Mouse (Mus musculus) heart, postnatal 4 days (tissue): ENCODE measurements around the gene Hrh2. TPM values are rescaled to one million over a fixed set of nuclear protein-coding genes. Genes with fewer than 3 reads are reported as not detected.

Source experiments
- DNase-seq: peaks from one replicate; pipeline ENCODE4 v3.0.0; 2021
- total RNA-seq, 2 experiments: library from RNA; stranded (reverse); gene quantifications; 2 replicates each; pipeline ENCODE4 v1.2.3; 2021

Gene Hrh2
- total RNA-seq, 2 experiments from 2014 or later = 0.11 to 0.12 TPM

- no peak for DNase-seq
Measured at GRCm38 (mm10) chr13:54269087-54269486, 77.2 kb downstream of the Hrh2 start.

GRCm38 (mm10) chr13:54269628-54270027, 77.7 kb downstream of the Hrh2 start:
- DNase-seq = no peak

GRCm38 (mm10) chr13:54272076-54272475, 80.1 kb downstream of the Hrh2 start:
- no peak for DNase-seq

GRCm38 (mm10) chr13:54277406-54277805, 85.5 kb downstream of the Hrh2 start:
- DNase-seq = no peak

GRCm38 (mm10) chr13:54280366-54280765, 88.4 kb downstream of the Hrh2 start:
- DNase-seq = no peak

- no peak for DNase-seq
Measured at GRCm38 (mm10) chr13:54281149-54281548, 89.2 kb downstream of the Hrh2 start.

GRCm38 (mm10) chr13:54281623-54282022, 89.7 kb downstream of the Hrh2 start:
- no peak for DNase-seq

GRCm38 (mm10) chr13:54282149-54282860, 90.4 kb downstream of the Hrh2 start:
- DNase-seq = no peak

GRCm38 (mm10) chr13:54282861-54283206, 90.9 kb downstream of the Hrh2 start:
- no peak for DNase-seq

Other genes with a start within 250 kb of the Hrh2 start
- under 1 TPM; 0.16 to 0.33 TPM for gene Drd1, start 136.4 kb upstream of the Hrh2 start, total RNA-seq
- gene Sfxn1, start 120.3 kb upstream of the Hrh2 start, total RNA-seq = 10 to 100 TPM; 13.5 to 16.5 TPM
- 10 to 100 TPM; 12.6 to 12.7 TPM for gene Cplx2, start 179.2 kb downstream of the Hrh2 start, total RNA-seq